Mouse (Mus musculus) testis, adult 2 months (tissue): ENCODE measurements around the gene Cib2. TPM values are rescaled to one million over a fixed set of nuclear protein-coding genes. Genes with fewer than 3 reads are reported as not detected.
A peak's percentile ranks its signal among the peaks of the same experiment; 100 is the strongest.
"Not testable (repeated sequence)": the region's sequence is repeated elsewhere in the genome, so short reads cannot be mapped to it uniquely, and the experiment has no call there.

ENCODE experiments used
- H3K27ac ChIP-seq: fragments of 200-500 bp; 2 replicates; pipeline ENCODE4 v1.5.1; 2012; ENCODE audit warnings: low read depth, low read length; ENCODE audit not compliant: control insufficient read depth, insufficient read depth
- H3K27me3 ChIP-seq: fragments of 200-500 bp; 2 replicates; pipeline ENCODE4 v1.6.1; 2012; ENCODE audit warnings: mild to moderate bottlenecking, low read length, moderate library complexity; ENCODE audit not compliant: control insufficient read depth, insufficient read depth
- H3K36me3 ChIP-seq: fragments of 200-500 bp; 2 replicates; pipeline ENCODE4 v1.6.1; 2012; ENCODE audit warnings: mild to moderate bottlenecking, low read length; ENCODE audit not compliant: control insufficient read depth, insufficient read depth
- H3K4me1 ChIP-seq: fragments of 200-500 bp; 2 replicates; pipeline ENCODE4 v1.6.1; 2012; ENCODE audit warnings: low read length; ENCODE audit not compliant: control insufficient read depth, insufficient read depth
- H3K4me3 ChIP-seq: fragments of 200-500 bp; 2 replicates; pipeline ENCODE4 v1.5.1; 2012; ENCODE audit warnings: low read depth, mild to moderate bottlenecking, low read length, moderate library complexity, mixed read lengths; ENCODE audit not compliant: control insufficient read depth
- CTCF ChIP-seq: fragments of 200-500 bp; IDR thresholded peaks from 2 replicates; pipeline ENCODE4 v1.5.1; 2012; ENCODE audit warnings: low read depth, mild to moderate bottlenecking, inconsistent platforms, low read length, moderate library complexity; ENCODE audit not compliant: control insufficient read depth, insufficient read depth, insufficient replicate concordance
- POLR2A ChIP-seq: fragments of 200-500 bp; IDR thresholded peaks from 2 replicates; pipeline ENCODE4 v1.6.1; 2012; ENCODE audit warnings: low read depth, mild to moderate bottlenecking, inconsistent platforms, low read length, moderate library complexity; ENCODE audit not compliant: control insufficient read depth
- polyA plus RNA-seq: library from polyadenylated mRNA; depleted of rRNA; stranded (reverse); fragments of >200 nt; gene quantifications from 2 replicates; pipeline ENCODE4 v1.2.3, GENCODE M21; 2012; rRNA removed

Cib2 gene
- 3.2 and 3.6 TPM in 2 replicates for polyA plus RNA-seq

GRCm38 (mm10) chr9:54559771-54560471 is at the start of gene Cib2:
Gene Cib2, minus strand, starts transcription at chr9:54560218.
- Histone ChIP-seq H3K27ac (no peak within 1 kb of the TSS), H3K27me3 (no peaks in the 10 kb centered on the region), H3K4me3 (peak within 1 kb of the TSS; percentile 80), H3K36me3 (no peaks in the 10 kb centered on the region), H3K4me1 (peaks cover 3% of the 10 kb centered on the region)
- TF ChIP-seq POLR2A (no peak; the same call in 1 of the 2 replicates), CTCF (peak; percentile 27; the same call in 1 of the 2 replicates)

GRCm38 (mm10) chr9:54604886-54605285 is 44.9 kb upstream of the Cib2 start:
- H3K4me3 ChIP-seq: no peak overlapping the region
- H3K4me1 ChIP-seq: peaks cover 9% of the 10 kb centered on the region
- H3K27me3 ChIP-seq: no peaks in the 10 kb centered on the region
- TF ChIP-seq CTCF (peak; percentile 5; the same call in 1 of the 2 replicates), POLR2A (no peak)
- H3K27ac ChIP-seq: no peak overlapping the region
- H3K36me3 ChIP-seq: peaks cover 4% of the 10 kb centered on the region

- TF ChIP-seq POLR2A (no peak), CTCF (no peak)
- H3K4me1 ChIP-seq: peaks cover 5% of the 10 kb centered on the region; the same call in 1 of the 2 replicates
- H3K27ac ChIP-seq: no peak overlapping the region
- peaks cover 6% of the 10 kb centered on the region for H3K36me3 ChIP-seq
- H3K4me3 ChIP-seq: no peak overlapping the region
- H3K27me3 ChIP-seq: no peaks in the 10 kb centered on the region
Observed at GRCm38 (mm10) chr9:54604131-54604654, 44.2 kb upstream of the Cib2 start.

GRCm38 (mm10) chr9:54602916-54603315 is 42.9 kb upstream of the Cib2 start:
- Histone ChIP-seq H3K27me3 (no peaks in the 10 kb centered on the region), H3K27ac (no peak overlapping the region), H3K36me3 (peaks cover 6% of the 10 kb centered on the region), H3K4me1 (no peaks in the 10 kb centered on the region), H3K4me3 (no peak overlapping the region)
- TF ChIP-seq POLR2A: no peak
- TF ChIP-seq CTCF: no peak

GRCm38 (mm10) chr9:54602386-54602785 is 42.4 kb upstream of the Cib2 start:
- H3K4me1 ChIP-seq: no peaks in the 10 kb centered on the region
- H3K4me3 ChIP-seq: no peak overlapping the region
- TF ChIP-seq POLR2A: no peak
- no peak for TF ChIP-seq CTCF
- H3K36me3 ChIP-seq: peaks cover 6% of the 10 kb centered on the region
- H3K27ac ChIP-seq: no peak overlapping the region
- H3K27me3 ChIP-seq: no peaks in the 10 kb centered on the region

- no peaks in the 10 kb centered on the region for H3K4me1 ChIP-seq
- H3K27ac ChIP-seq: no peak overlapping the region
- TF ChIP-seq POLR2A (no peak), CTCF (no peak)
- H3K27me3 ChIP-seq: no peaks in the 10 kb centered on the region
- H3K4me3 ChIP-seq: no peak overlapping the region
- peaks cover 6% of the 10 kb centered on the region for H3K36me3 ChIP-seq
Observed at GRCm38 (mm10) chr9:54596752-54597465, 36.9 kb upstream of the Cib2 start.

- not testable (repeated sequence) for H3K4me3 ChIP-seq, H3K27me3 ChIP-seq, H3K36me3 ChIP-seq
Observed at GRCm38 (mm10) chr9:54593652-54594051, 33.6 kb upstream of the Cib2 start.

More at GRCm38 (mm10) chr9:54593652-54594051, 33.6 kb upstream of the Cib2 start:
- H3K27ac ChIP-seq, H3K4me1 ChIP-seq: not testable (repeated sequence)
